Mouse (Mus musculus): ENCODE results near the gene G0s2. TPM values are rescaled to one million over a fixed set of nuclear protein-coding genes. Genes with fewer than 3 reads are reported as not detected.

G0s2 gene
- polyA plus RNA-seq, 1 experiment from 2014 or later = 27.4 TPM

- 27% methylated on average over 3 of the region's 3 CpGs for WGBS
- Histone ChIP-seq H3K4me2 (replicated peaks; ENCODE audit: low read depth) (no peak overlapping the region), H3K27ac (replicated peaks) (no peak overlapping the region)
Measured at GRCm38 (mm10) chr1:193225531-193225930, 47.5 kb downstream of the G0s2 start.

More at GRCm38 (mm10) chr1:193225531-193225930, 47.5 kb downstream of the G0s2 start:
- Histone ChIP-seq H3K27me3 (ENCODE audit: control insufficient read depth, insufficient read depth, low read length) (no peaks in the 10 kb centered on the region), H3K36me3 (ENCODE audit: control insufficient read depth, insufficient read depth, low read length) (no peaks in the 10 kb centered on the region), H3K9ac (ENCODE audit: low read length) (no peak overlapping the region), H3K9me3 (ENCODE audit: control insufficient read depth, low read length) (no peaks in the 10 kb centered on the region), H3K4me3 (ENCODE audit: low read depth, low read length) (no peak overlapping the region), H3K4me1 (replicated peaks; ENCODE audit: control insufficient read depth, insufficient read depth) (no peaks in the 10 kb centered on the region)
- no peak for TF ChIP-seq CTCF (IDR thresholded peaks at IDR 0.05; ENCODE audit: low read depth)
- no peak for TF ChIP-seq EP300 (optimal IDR thresholded peaks at IDR 0.05)
- no peak for ATAC-seq (ENCODE audit: low FRiP score, low TSS enrichment)
- DNase-seq (ENCODE audit: low spot score) = no peak

Other genes starting within 250 kb of the G0s2 start
- 0.17 and 0.22 TPM in 2 replicates for gene Syt14, start 237.4 kb downstream of the G0s2 start, polyA plus RNA-seq (2015; fragmentation: Nextera tagmentation; extraction: Ambion mirVana)
- 2.1 and 2.4 TPM in 2 replicates for gene Diexf, start 142.9 kb downstream of the G0s2 start, polyA plus RNA-seq (2015; fragmentation: Nextera tagmentation; extraction: Ambion mirVana)
- 40.7 and 45.0 TPM in 2 replicates for gene Irf6, start 120.1 kb downstream of the G0s2 start, polyA plus RNA-seq (2015; fragmentation: Nextera tagmentation; extraction: Ambion mirVana)
- gene A130010J15Rik, start 105.2 kb downstream of the G0s2 start, polyA plus RNA-seq (2015; fragmentation: Nextera tagmentation; extraction: Ambion mirVana) = 11.4 and 11.7 TPM in 2 replicates
- gene Traf3ip3, start 71.5 kb downstream of the G0s2 start, polyA plus RNA-seq (2015; fragmentation: Nextera tagmentation; extraction: Ambion mirVana) = 1.8 and 2.8 TPM in 2 replicates
- 34.9 and 35.5 TPM in 2 replicates for gene Lamb3, start 65.5 kb downstream of the G0s2 start, polyA plus RNA-seq (2015; fragmentation: Nextera tagmentation; extraction: Ambion mirVana)
- 2.8 and 3.0 TPM in 2 replicates for gene Hsd11b1, start 9.1 kb downstream of the G0s2 start, polyA plus RNA-seq (2015; fragmentation: Nextera tagmentation; extraction: Ambion mirVana)
- gene Camk1g, start 97.1 kb upstream of the G0s2 start, polyA plus RNA-seq (2015; fragmentation: Nextera tagmentation; extraction: Ambion mirVana) = 1.5 and 1.6 TPM in 2 replicates